Comparison of ENCODE assay signal across 9 mouse cellular contexts in genomic region chr16:17928627-17929104, GRCm38 (mm10). TPM values are rescaled to one million over a fixed set of nuclear protein-coding genes. Genes with fewer than 3 reads are reported as not detected.
DNase-seq lines count a peak whose midpoint lies in the region; ATAC-seq and TF ChIP-seq lines count a peak whose summit lies in the region.
"Had no signal": no experiment of that assay in that cellular context is flagged by ENCODE, and none has a peak within 500 bp of the region (broad histone marks: within the 10 kb centered on the region; RNA-seq: fewer than 3 reads in every experiment).

No protein-coding gene starts in this region.

- TF ChIP-seq EP300 in ES-Bruce4 (IDR thresholded peaks at IDR 0.05; ENCODE audit: insufficient read depth, low read depth, low read length): peak; percentile 68; the same call in 1 of the 2 replicates

- intact Hi-C loops in heart, postnatal 10 days (cut with DNase I): loop anchor here (2.0 kb wide), 1 partner anchor 58 kb away; no protein-coding TSS in a partner anchor

- peak overlapping the region; percentile 96 for H3K27ac ChIP-seq in ES-Bruce4 (ENCODE audit: insufficient read depth, low read length)
- H3K27ac ChIP-seq in lung, embryonic 14.5 days (ENCODE audit: low read depth): peak overlapping the region; percentile 82
- peak overlapping the region; percentile 89 for H3K27ac ChIP-seq in neural tube, embryonic 15.5 days (replicated peaks)

- peak; percentile 34 for TF ChIP-seq CTCF in ES-Bruce4 (IDR thresholded peaks at IDR 0.05; ENCODE audit: low read depth, low read length)
- TF ChIP-seq CTCF in brain, embryonic 14.5 days (IDR thresholded peaks at IDR 0.05; ENCODE audit: borderline replicate concordance, extremely low read depth, insufficient read depth, insufficient read length): peak; percentile 57
- TF ChIP-seq CTCF in lung, embryonic 14.5 days (IDR thresholded peaks at IDR 0.05; ENCODE audit: low read depth): peak; percentile 72

- under 1% methylated on average over 9 of the region's 9 CpGs for WGBS in lung, embryonic 14.5 days
- WGBS in neural tube, embryonic 15.5 days: under 1% methylated on average over 9 of the region's 9 CpGs

- H3K4me1 ChIP-seq in ES-Bruce4 (ENCODE audit: control insufficient read depth, insufficient read depth, low read length): peaks cover 6% of the 10 kb centered on the region
- 0 out of 2 replicates have a peak, but pooled peaks cover 6% of the 10 kb centered on the region for H3K4me1 ChIP-seq in lung, embryonic 14.5 days (ENCODE audit: insufficient read depth)
- peaks cover 36% of the 10 kb centered on the region for H3K4me1 ChIP-seq in neural tube, embryonic 15.5 days

- H3K4me3 ChIP-seq in ES-Bruce4 (ENCODE audit: low read depth, low read length): peak overlapping the region; percentile 77
- H3K4me3 ChIP-seq in lung, embryonic 14.5 days (ENCODE audit: low read depth, low read length): peak overlapping the region; percentile 82
- peak overlapping the region; percentile 89 for H3K4me3 ChIP-seq in neural tube, embryonic 15.5 days (replicated peaks)

- peak; percentile 87 for DNase-seq in brain, embryonic 14.5 days (ENCODE audit: low read depth)
- DNase-seq in fibroblast of lung, adult 2 months (ENCODE audit: low read depth): peak; percentile 71
- DNase-seq in heart, postnatal 10 days: peak; percentile 73 to 85
- peak; percentile 83 to 85 for DNase-seq in kidney, postnatal 36 days
- peak; percentile 91 for DNase-seq in lung, embryonic 14.5 days
- peak; percentile 82 for DNase-seq in thymus, postnatal 0 days (ENCODE audit: low spot score)

- peak; percentile 76 for ATAC-seq in lung, embryonic 14.5 days (ENCODE audit: insufficient read depth)
- peak; percentile 46 for ATAC-seq in neural tube, embryonic 15.5 days (ENCODE audit: low FRiP score)

- peaks cover 9% of the 10 kb centered on the region for H3K36me3 ChIP-seq in ES-Bruce4 (ENCODE audit: control insufficient read depth, insufficient read depth, low read length, poor library complexity, severe bottlenecking)
- peaks cover 10% of the 10 kb centered on the region; the same call in 1 of the 2 replicates for H3K36me3 ChIP-seq in lung, embryonic 14.5 days (ENCODE audit: insufficient read depth)
- H3K36me3 ChIP-seq in neural tube, embryonic 15.5 days: peaks cover 19% of the 10 kb centered on the region

- peak overlapping the region; percentile 97 for H3K4me2 ChIP-seq in lung, embryonic 14.5 days
- H3K4me2 ChIP-seq in neural tube, embryonic 15.5 days: peak overlapping the region; percentile 98

- H3K27me3 ChIP-seq in ES-Bruce4 (ENCODE audit: control insufficient read depth, insufficient read depth, low read length, poor library complexity, severe bottlenecking): no peaks in the 10 kb centered on the region
- H3K27me3 ChIP-seq in lung, embryonic 14.5 days (ENCODE audit: insufficient read depth, low read length): no peaks in the 10 kb centered on the region
- H3K27me3 ChIP-seq in neural tube, embryonic 15.5 days (replicated peaks): no peaks in the 10 kb centered on the region

- H3K9ac ChIP-seq in ES-Bruce4 (ENCODE audit: low read depth, poor library complexity, severe bottlenecking): peak overlapping the region; percentile 91
- H3K9ac ChIP-seq in lung, embryonic 14.5 days: peak overlapping the region; percentile 72
- peak overlapping the region; percentile 85 for H3K9ac ChIP-seq in neural tube, embryonic 15.5 days (replicated peaks)

- no peak for TF ChIP-seq POLR2A in ES-Bruce4 (IDR thresholded peaks at IDR 0.05; ENCODE audit: insufficient read depth, low read length)
- TF ChIP-seq POLR2A in brain, embryonic 14.5 days (IDR thresholded peaks at IDR 0.05; ENCODE audit: borderline replicate concordance, extremely low read depth, insufficient read depth, insufficient read length, poor library complexity, severe bottlenecking): no peak

- H3K9me3 ChIP-seq in ES-Bruce4 (replicated peaks; ENCODE audit: control insufficient read depth, insufficient read depth, low read length, poor library complexity, severe bottlenecking): no peaks in the 10 kb centered on the region
- H3K9me3 ChIP-seq in lung, embryonic 14.5 days (ENCODE audit: low read depth, low read length): no peaks in the 10 kb centered on the region
- no peaks in the 10 kb centered on the region for H3K9me3 ChIP-seq in neural tube, embryonic 15.5 days (replicated peaks)

RNA-seq across cellular contexts. Expression of gene Slc25a1, which starts 0.6 kb away (rescaled TPM):
- 99.4 and 101 TPM in 2 replicates for polyA plus RNA-seq in ES-Bruce4 (2011; ENCODE audit: insufficient read depth, insufficient read length, low read depth, missing spikeins)
- 110 and 126 TPM in 2 replicates for polyA plus RNA-seq in brain, embryonic 14.5 days (2012; rRNA removed)
- 10 to 100 TPM; 12.7 to 13.5 TPM for total RNA-seq in heart, postnatal 10 days (2021)
- 59.0 and 66.6 TPM in 2 replicates for polyA plus RNA-seq in lung, embryonic 14.5 days (2014; fragmentation: Nextera tagmentation; extraction: Ambion mirVana)
- polyA plus RNA-seq in neural tube, embryonic 15.5 days (2015; fragmentation: Nextera tagmentation; extraction: Ambion mirVana): 187 and 221 TPM in 2 replicates
- 50.2 and 51.5 TPM in 2 replicates for polyA plus RNA-seq in thymus, postnatal 0 days (2015; fragmentation: Nextera tagmentation; extraction: Ambion mirVana)

RNA-seq across cellular contexts. Expression of gene Gsc2, which starts 13.8 kb away (rescaled TPM):
- 0.52 TPM in 1 of 2 replicates, not detected in the other for polyA plus RNA-seq in ES-Bruce4 (2011; ENCODE audit: insufficient read depth, insufficient read length, low read depth, missing spikeins)
- polyA plus RNA-seq in brain, embryonic 14.5 days (2012; rRNA removed): 0.55 and 1.1 TPM in 2 replicates
- total RNA-seq in heart, postnatal 10 days (2021): not detected
- polyA plus RNA-seq in lung, embryonic 14.5 days (2014; fragmentation: Nextera tagmentation; extraction: Ambion mirVana): 0.21 TPM in 1 of 2 replicates, not detected in the other
- polyA plus RNA-seq in neural tube, embryonic 15.5 days (2015; fragmentation: Nextera tagmentation; extraction: Ambion mirVana): 0.15 TPM in 1 of 2 replicates, not detected in the other
- polyA plus RNA-seq in thymus, postnatal 0 days (2015; fragmentation: Nextera tagmentation; extraction: Ambion mirVana): 0.18 TPM in 1 of 2 replicates, not detected in the other
- total RNA-seq: layer of hippocampus, postnatal 25 days had no signal

RNA-seq across cellular contexts. Expression of gene Ess2, which starts 17.5 kb away (rescaled TPM):
- 20.6 and 22.2 TPM in 2 replicates for polyA plus RNA-seq in ES-Bruce4 (2011; ENCODE audit: insufficient read depth, insufficient read length, low read depth, missing spikeins)
- 51.9 and 56.9 TPM in 2 replicates for polyA plus RNA-seq in brain, embryonic 14.5 days (2012; rRNA removed)
- 10 to 100 TPM; 16.3 to 16.5 TPM for total RNA-seq in heart, postnatal 10 days (2021)
- polyA plus RNA-seq in lung, embryonic 14.5 days (2014; fragmentation: Nextera tagmentation; extraction: Ambion mirVana): 32.5 and 37.3 TPM in 2 replicates
- 40.7 and 42.5 TPM in 2 replicates for polyA plus RNA-seq in neural tube, embryonic 15.5 days (2015; fragmentation: Nextera tagmentation; extraction: Ambion mirVana)
- polyA plus RNA-seq in thymus, postnatal 0 days (2015; fragmentation: Nextera tagmentation; extraction: Ambion mirVana): 32.7 and 38.8 TPM in 2 replicates

RNA-seq across cellular contexts. Expression of gene Tssk2, which starts 30.2 kb away (rescaled TPM):
- polyA plus RNA-seq in ES-Bruce4 (2011; ENCODE audit: insufficient read depth, insufficient read length, low read depth, missing spikeins): not detected in 2 replicates
- not detected in 2 replicates for polyA plus RNA-seq in brain, embryonic 14.5 days (2012; rRNA removed)
- not detected for total RNA-seq in heart, postnatal 10 days (2021)
- not detected in 2 replicates for polyA plus RNA-seq in lung, embryonic 14.5 days (2014; fragmentation: Nextera tagmentation; extraction: Ambion mirVana)
- polyA plus RNA-seq in neural tube, embryonic 15.5 days (2015; fragmentation: Nextera tagmentation; extraction: Ambion mirVana): not detected in 2 replicates
- not detected in 2 replicates for polyA plus RNA-seq in thymus, postnatal 0 days (2015; fragmentation: Nextera tagmentation; extraction: Ambion mirVana)
- total RNA-seq: layer of hippocampus, postnatal 25 days had no signal

RNA-seq across cellular contexts. Expression of gene Dgcr2, which starts 30.3 kb away (rescaled TPM):
- polyA plus RNA-seq in ES-Bruce4 (2011; ENCODE audit: insufficient read depth, insufficient read length, low read depth, missing spikeins): 36.4 and 40.6 TPM in 2 replicates
- polyA plus RNA-seq in brain, embryonic 14.5 days (2012; rRNA removed): 159 and 166 TPM in 2 replicates
- 10 to 100 TPM; 50.8 to 52.7 TPM for total RNA-seq in heart, postnatal 10 days (2021)
- 94.6 and 105 TPM in 2 replicates for polyA plus RNA-seq in lung, embryonic 14.5 days (2014; fragmentation: Nextera tagmentation; extraction: Ambion mirVana)
- polyA plus RNA-seq in neural tube, embryonic 15.5 days (2015; fragmentation: Nextera tagmentation; extraction: Ambion mirVana): 97.7 and 99.0 TPM in 2 replicates
- 42.5 and 43.7 TPM in 2 replicates for polyA plus RNA-seq in thymus, postnatal 0 days (2015; fragmentation: Nextera tagmentation; extraction: Ambion mirVana)

Comparison
In these comparisons a context has a peak if more than half of its experiments do, and no peak if none do; other contexts are left out.
1. Peak in every context shown above with its lines: DNase-seq, ATAC-seq, H3K4me3 ChIP-seq and H3K27ac ChIP-seq.